Mouse (Mus musculus) right cerebral cortex, postnatal 4 days (tissue): ENCODE data around the gene Pdlim4.

Experiments used
- DNase-seq: peaks from one replicate; pipeline ENCODE4 v3.0.0-alpha.2; 2022

The Pdlim4 gene

DNA sequence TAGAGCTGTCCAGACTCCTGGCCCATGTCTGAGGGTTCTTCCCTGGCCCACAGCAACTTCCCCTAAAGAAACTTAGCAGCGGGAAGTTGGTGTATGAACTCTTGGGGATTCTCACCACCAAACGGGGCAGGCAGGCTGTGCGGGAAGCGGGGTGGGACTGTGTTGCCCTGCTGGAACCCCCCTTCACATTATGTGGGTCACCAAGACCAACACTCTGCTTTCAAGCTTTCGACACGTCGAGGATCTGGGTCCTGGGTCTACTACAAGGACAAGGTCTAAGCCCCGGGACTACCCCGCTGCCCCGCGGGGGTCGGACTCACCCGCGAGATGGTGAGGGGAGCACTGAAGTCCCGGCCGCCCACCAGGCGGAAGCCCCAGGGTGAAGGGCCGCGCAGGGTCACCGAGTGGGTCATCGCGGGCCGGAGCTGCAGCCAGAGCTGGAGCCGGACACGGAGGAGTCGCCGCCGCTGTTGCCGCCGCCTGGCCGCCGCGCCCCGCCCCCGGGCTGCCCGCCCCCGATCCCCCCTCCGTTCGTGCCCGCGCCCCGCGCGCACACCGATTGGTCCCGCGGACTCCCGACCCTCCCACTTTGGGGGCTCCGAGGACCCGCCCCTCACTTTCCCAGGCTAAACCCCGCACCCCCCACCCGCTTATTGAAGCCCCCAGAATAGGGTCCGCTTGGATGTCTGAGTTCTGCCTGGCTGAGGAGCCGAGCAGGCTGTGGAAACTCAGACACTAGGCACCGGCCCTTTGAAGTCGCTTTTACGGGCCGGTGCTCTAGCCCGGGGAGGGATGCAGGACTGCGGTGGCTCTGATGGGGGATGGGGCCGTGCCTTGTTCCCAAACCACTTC, at the start of gene Pdlim4:
Pdlim4 (minus strand) TSS at position 495 of the 852 bp plus-strand sequence.
- DNase-seq: peak; percentile 64

DNA sequence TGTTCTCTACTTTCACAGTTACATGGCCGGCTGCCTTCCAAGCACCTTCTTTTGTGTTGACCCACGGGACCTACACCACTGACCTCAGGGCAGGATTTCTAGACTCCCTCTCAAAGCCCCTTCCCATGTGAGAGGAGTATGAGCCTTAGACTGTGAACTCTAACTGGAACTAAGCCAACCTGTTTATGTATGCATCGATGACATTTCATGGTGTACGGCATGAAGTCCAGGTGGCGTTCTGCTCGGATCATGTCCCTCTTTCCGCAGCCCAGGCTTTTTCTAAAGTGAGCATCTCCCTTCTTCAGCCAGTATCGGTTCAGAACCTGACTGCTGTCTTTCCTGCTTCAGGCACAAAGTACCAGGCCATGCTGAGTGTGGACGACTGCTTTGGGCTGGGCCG, 48.3 kb upstream of the Pdlim4 start:
- no peak for DNase-seq

DNA sequence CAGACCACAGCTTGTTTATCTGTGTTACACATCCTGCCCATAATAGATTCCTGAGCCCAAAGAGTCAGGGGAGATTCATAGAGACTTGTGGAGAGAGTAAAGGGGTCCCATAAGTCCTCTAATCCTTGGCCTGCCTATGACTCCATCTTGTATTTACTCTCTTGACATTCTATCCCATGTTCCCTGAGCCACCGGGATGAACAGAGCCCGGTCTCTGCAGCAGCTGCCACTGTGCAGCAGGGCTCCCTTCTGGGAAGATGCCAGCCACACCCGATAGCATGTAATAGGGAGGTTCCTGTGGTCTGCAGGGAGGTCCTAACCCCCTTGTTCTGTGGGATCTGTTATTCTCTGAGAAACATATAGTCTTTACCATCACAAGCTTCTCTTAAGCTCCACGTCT, 47.6 kb upstream of the Pdlim4 start:
- DNase-seq: no peak

DNA sequence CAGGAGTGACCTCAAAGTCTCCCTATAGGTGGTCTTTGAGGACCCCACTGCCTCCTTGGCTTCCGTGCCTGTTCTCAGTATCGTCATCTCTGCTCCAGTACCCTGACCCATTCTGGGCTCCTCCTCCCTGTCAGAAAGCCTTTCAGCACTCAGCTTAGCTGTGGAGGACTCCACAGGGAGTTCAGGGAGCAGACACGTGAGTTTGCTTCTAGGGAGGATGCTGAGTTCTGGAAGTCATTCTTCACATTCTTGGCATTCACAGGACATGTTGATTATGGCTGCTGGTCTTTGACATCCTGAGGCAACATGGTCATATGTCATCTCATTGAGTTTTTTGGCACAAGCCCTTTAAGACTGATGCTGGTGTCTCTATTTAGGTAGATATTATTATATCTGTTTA, 47.1 kb upstream of the Pdlim4 start:
- no peak for DNase-seq

DNA sequence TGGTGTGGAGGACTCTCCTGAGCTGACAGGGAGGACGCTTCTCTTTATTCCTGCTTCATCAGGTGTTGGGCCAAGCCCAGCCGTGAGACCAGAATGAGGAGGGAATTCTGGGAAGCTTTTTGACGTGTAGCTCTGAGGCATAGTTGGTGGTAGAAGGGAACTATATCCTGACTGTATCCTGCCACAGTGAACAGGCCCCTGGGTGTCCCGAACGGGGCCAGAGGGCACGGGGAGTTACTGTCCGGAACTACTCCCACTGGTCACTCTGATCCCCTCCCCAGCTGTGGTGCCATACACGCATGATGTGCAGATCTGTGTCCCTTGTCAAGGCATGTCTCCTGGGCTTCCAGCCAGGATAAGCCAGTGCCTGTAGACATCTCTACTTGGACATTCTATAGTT, 46.5 kb upstream of the Pdlim4 start:
- no peak for DNase-seq

DNA sequence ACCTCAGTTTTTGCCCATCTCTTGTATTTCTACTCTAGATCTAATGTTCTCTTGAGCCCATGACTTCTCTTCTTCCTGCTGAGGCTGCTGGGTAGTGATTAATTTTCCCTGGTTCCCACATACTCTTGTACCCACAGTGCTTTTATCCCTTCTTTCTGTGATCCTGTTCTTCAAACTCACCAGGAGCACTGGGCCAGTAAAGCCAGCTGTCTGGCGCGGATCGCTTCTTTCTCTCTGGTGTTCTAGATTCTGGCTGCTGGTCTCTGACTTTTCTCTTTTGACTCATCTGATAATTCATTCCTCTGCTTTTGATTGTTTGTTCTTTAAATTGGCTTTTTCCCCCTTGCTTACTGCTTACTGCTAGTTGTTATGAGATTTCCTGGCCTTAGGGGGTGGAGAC, 45.9 kb upstream of the Pdlim4 start:
- no peak for DNase-seq

DNA sequence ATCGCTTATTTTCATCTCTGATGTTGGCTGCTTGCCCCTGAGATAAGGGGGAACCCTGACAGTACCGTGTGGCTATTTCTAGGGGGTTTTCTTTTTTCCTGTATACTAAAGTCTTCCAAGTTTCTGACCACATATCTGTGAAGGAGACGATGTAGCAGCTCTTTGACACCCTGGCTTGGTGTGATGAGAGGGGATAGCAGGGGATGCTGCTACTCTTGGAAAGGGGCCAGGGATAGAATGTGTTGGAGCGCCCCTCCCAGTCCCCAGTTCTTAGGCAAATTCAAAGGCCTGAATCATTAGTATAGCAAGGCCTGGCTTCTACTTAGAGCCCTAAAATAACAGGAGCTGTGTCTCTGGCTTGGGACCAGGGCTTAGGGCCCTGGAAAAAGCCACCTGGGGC, 44.5 kb upstream of the Pdlim4 start:
- no peak for DNase-seq

DNA sequence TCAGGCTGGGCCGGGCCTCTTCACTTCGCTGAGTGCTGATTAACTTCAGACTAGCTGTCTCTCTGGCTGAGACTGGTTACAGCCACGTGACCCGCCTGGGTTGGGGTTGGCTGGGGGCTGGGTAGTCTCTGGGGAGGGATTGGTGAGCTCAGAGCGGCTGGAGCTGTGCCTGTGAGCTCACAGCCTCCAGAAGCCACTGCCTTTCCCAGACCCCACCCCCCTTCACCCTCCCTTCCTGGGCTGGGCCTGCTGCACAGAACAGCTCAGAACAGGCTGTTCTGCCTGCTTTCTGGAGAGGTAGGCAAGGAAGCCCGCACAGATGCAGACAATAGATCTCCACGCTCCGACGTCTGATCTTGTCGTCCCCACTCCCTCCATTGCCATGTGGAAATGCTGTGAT, 44.1 kb upstream of the Pdlim4 start:
- peak; percentile 73 for DNase-seq

DNA sequence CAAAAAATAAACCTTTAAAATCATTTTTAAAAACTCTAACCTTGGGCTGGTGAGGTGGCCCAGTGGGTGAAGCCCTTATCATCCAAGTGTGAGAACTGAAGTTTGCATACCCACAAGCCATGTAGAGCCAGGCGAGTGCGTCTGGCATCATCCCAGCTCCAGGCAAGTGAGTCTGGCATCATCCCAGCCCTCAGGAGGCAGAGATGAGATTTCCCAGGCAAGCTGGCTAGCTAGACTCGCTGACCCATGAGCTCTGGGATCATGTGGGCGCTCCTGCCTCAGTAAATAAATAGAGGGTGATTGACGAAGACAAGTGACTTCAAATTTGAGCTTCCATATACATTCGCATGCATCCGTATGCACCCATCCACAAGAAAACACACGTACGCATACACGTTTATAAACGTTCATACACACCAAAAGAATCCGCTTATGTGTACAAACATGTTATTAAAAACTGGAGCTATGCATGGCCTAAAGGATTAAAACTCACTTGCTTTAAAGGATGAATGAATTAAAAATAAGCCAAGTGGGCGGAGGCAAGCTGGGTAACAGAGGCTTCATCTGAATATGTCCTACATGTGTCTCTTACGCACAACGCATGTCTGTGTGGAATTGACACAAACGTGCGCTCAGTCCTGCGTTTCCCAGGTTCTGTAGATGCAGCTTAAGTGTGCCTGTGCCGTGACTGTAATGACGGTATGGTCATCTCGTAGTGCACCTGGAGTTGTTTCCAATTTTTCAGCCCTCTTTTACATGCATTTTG, 43.3 kb upstream of the Pdlim4 start:
- DNase-seq: peak; percentile 57

DNA sequence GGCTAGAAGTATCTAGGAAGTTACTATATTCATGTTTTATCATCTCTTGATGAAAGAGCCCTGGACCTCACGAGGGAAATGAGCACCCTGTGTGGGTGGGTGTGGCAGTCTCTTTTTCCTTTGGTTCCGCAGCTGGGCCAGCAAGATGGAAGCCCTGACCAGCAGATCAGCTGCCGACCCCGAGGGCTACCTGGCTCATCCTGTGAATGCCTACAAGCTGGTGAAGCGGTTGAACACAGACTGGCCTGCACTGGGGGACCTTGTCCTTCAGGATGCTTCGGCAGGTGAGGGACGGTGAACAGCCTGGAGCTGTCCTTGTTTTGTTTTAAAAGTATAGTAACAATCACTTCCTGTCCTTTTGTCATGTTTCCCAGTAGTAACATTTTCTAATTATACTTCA, 42.5 kb upstream of the Pdlim4 start:
- DNase-seq: no peak

DNA sequence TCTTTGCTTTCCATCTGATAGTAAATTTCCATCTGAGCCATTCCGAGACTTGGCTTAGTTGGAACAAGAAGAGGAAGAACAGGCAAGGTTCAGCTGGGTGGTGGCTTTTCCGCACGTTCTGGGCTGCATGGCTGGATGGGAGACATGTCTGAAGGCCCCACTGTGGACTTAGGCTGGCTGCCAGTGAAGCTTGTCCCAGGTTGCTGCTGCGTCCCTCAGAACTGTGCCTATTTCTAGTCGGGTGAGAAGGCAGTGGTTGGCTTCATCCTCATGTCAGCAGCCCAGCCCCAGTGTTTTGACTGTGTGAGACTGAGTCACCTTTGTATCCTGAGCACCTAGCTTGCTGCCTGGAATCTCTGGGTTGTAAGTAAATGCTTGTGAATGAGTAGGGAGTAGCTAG, 40.1 kb upstream of the Pdlim4 start:
- DNase-seq: no peak

DNA sequence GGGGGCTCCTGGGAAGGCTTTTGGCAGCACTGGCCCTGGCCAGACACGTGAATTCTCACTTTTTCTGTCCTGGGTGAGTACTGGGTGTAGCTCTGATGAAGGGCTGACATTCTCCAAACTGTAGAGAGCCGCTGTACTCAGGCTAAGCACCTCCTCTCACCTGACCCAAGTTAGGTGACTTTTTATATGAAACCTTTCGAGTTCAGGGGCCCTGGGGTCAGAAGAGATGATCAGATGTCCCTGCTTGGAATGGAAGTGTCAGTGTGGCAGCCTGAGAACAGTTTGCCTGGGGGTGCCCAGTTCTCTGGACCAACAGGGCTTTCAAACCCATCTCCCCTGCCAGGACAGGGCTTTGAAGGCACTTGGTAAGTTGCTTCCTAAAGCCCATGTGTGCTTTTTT, 39.3 kb upstream of the Pdlim4 start:
- no peak for DNase-seq

DNA sequence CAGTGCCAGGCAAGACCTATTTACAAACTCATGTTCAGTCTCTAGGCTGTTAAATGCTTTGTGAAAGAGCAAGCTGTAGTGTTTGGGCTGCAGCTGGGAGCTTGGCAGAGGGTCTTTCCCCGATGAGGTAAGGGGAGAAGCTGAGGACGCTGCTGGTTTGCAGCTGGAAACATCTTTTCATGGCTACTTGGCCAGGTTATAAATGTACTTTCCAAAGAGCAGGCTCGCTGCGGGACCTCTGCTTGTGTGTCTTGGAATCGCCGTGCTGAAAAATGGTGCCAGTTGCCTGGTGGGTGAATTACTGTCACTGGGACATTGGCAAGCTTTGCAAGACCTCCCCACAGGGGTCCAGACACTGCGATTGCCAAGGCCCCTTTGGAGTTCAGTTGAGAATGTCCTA, 38.4 kb upstream of the Pdlim4 start:
- DNase-seq: no peak

DNA sequence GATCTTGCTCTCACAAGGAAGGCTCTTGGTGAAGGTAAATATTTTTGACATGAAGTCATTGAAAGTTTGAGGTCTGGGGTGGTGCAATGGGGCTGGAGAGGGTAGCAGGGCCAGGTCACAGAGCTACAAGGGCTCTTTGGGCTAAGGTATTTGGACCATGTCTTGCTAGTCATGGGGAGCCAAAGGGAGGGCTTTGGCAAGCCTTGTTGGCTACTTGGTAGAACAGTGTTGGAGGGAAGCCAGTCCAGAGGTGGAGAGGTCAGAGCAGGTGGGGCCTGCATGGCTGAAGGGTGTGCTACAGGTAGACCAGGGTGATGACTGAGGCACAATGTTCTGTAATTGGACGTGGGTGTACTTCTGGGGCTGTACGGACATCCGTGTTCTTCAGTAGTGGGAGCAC, 37.9 kb upstream of the Pdlim4 start:
- no peak for DNase-seq

DNA sequence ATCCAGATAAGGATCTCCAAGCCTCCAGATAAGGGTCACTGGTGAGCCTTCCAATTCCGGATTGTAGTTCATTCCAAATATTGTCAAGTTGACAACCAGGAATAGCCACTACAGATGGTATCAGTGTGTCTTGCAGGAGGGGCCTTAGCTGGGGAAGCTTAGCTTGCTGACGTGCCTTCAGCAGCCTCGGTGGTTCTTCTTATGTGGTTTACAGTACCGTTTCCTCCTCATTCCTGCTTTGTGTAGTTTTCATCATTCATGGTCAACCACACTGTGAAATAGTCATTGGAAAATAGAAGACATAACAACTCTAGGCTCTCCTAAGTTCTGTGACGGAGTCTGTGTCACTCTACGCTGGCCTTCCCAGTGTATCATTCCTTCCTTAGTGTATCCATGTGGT, 36.2 kb upstream of the Pdlim4 start:
- no peak for DNase-seq

DNA sequence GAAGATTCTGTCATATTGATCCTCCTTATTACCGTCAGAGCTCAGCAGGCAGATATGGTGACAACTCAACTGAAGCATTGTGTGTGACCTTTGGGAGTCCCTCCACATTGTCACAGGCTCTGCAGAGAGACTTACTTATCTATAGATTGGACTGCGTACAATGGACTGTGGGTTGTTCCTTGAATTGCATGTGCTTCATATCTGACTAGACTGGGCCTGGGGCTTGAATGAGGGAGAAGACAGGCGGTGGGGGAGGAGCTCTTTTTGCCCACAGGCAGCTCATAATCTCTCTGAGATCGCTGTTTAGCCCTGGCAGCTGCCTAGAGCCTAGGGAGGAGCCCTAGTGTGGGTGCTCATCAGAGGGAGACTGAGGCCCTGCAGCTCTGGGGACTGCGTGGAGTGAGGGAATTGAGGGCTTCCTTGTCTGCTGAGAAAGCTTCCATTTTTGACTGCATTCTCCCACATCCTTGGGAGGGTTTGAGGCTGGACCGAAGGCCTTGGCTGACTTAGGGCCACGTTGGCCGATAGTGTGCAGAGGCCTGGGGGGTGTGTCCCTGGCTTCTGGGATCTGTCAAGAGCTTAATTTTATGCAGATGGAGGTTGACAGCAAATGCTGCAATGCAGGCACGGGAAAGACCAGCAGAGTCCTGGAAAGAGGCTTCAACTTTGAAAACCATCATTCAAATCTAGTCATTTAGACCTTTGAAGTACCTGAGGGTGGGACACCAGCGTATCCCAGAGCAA, 34.1 kb upstream of the Pdlim4 start:
- no peak for DNase-seq

DNA sequence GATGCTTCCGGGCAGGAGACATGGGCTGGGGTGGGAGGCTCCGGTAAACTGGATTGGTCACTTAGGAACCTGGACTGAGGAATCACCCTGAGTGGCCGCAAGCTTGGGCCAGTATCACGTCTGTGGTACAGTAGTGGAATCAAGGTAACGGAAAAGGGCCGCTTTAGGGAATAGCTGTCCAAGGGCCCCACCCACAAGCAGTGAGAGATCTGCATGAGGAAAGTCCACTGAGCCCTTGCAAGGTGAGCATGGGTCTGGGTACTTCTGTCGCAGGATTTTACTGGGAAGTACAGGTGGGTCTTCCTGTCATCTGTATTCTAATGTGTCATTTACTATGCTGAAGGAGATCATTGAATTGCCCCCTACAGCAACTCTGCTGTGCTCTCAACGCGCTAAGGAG, 32.9 kb upstream of the Pdlim4 start:
- no peak for DNase-seq

DNA sequence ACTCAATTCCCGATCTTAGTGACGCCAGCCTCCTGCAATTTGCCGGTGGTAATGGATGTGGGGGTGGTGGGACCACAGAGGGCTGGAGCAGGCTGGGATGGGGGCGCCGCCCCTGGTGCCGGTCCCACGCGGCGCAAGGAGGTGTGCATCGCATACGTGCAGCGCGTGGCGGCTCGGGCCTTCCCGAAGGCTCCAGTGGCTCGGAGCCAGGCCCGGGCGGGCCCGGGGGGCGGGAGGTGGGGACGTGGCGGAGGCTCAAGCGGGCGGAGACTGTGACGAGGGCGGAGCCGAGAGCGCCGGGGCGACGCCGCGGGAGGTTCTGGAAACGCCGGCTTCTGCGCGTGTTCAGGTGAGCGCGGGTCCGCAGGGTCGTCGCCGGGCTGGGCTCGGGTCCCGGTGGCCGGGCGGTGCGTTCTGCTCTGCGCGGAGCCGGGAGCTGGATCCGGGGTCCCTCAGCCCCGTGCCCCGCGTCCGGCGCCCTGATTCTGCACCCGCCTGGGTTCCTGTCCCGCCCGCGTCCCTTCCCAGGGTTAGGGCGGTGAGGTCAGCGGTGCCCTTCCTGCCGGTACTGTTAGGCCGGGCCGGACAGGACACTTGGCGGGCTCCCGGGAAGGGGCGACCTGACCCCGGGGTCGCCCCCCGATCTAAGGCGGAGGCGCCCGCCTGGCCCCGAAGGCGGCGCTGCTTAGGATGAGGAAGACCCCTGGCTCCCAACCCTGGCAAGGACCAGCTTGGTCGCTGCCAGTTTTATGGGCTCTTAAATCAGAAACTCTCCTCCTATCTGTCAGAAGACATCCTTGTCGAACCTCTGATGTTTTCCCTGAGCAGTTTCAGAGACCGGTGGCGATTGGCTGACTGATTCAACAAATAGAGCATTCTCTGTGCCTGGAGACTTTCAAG, 32.1 kb upstream of the Pdlim4 start:
- DNase-seq: peak; percentile 76

DNA sequence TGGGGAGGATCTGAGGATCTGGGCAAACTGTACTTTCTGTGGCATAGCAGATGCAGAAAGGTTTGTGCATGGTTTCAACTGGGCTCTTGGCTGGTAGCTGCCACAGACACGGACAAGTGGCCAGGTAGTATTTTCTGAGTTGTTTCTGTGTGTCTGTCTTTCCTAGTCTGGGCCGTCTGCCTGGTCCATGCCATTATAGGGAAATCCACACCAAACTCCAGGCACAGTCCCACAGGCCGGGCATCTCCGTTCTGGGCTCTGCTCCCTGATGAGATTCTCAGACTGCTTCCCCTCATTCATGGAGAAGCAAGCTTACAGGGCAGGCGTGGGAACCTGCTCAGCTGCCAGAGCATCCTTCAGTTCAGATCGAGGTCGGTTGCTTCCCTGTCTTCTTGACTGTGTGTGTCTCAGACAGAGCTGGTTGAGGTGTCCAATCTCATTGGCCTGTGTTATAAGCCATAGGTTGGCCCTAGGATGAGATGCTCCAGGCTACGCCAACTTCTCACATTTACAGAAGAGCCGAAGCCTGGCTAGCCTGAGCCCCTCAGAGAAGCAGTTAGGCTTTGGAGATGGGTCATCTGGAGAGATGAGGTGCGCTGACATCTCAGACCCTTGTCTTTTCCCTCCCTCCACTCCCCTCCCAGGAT, 31.4 kb upstream of the Pdlim4 start, which contains the start of gene P4ha2:
P4ha2 (plus strand) TSS at position 51 of the 647 bp plus-strand sequence.
- DNase-seq: no peak

DNA sequence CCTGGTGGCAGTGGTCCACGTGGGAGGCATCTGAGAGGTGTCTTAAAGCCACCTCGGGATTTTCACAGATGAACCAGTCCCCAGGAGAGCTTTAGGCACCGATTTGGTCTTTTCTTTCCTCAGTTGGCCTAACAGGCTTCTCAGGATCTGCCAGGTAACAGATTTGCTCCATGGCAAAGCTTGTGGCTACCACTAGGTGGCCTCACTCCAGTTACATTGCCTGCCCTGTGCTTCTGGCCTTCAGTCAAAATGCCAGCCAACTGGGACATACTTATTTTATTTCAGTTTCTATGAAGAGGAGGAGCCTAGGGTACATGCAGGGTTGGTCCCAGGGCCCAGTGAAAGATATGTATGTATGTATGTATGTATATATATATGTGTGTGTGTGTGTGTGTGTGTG, 24.2 kb upstream of the Pdlim4 start:
- no peak for DNase-seq

DNA sequence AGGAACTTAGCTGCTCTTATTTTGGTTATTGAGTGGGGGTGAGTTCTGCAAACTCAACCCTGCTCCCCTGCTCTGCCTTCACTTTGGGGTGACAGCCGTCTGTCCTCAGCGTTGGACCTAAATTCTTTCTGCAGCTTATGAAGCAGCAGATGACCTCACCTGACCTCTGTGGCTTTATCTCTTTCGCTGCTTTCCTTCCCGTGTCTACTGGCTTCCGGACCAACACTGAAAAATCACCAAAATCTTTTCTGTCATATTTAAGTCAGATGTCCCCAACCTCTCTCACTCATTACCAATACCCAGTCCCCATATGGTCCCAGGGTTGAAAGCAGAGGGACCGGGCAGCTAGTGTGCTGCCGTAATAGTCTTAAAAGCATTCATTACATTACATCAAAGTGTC, 23.4 kb upstream of the Pdlim4 start:
- DNase-seq: no peak

DNA sequence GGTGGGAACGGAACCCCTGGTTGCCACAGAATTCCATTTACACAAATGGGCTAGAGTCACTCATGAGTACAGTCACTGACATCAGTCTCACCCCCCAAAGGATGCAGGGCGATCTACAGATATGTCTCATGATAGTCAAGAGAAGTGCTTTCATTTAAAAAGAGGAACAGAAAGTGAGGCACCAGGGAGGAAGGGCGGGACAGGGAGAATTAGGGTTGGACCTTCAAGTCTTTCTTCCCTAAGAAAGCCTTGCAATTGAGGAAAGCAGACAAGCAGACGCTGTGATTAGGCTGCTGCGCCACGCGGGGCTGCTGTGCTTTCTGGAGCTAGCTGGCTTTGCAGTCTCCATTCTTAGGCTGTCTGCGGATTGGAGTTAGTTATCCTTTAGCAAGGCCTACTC, 22.9 kb upstream of the Pdlim4 start:
- DNase-seq: peak; percentile 32
